21 mouse cellular contexts compared by ENCODE assay signal in the genomic region with DNA sequence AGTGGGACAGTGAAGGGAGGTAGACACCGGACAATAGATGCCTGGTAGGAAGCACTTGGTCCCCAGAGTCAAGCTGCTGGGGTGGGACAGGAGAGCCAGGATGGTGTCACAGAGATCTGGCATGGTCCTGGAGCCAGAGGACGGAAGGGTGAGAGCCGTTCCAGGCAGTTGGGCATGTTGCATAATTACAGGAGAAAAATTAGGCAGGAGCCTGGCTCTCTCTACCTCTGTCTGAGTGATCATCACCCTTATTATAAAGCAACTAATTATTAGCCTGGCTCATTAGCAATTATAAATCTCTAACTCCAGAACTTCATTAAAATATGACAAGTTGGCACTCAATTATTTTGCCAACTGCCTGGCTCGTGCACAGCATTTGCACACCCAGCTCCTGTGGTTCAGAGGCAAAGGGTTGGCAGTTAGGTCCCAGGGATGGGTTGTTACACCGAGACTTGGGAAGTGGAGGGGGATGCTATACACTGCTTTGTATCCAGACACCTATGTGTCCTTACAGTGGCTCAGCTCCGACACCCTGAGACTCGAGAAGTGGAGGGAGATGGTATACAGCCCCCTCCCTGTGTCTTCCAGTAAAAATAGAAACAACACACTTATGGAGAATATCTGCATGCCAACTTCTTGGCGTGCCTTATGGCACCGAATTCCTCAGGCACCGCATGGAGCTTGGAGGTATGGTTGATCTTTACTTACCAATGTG.
"Had no signal": no experiment of that assay in that cellular context is flagged by ENCODE, and none has a peak within 500 bp of the region (broad histone marks: within the 10 kb centered on the region; RNA-seq: fewer than 3 reads in every experiment).

No protein-coding gene starts in this region.

- H3K27ac ChIP-seq: kidney, postnatal 0 days; limb, embryonic 10.5 days; limb, embryonic 13.5 days; liver, embryonic 12.5 days; liver, embryonic 15.5 days; lung, embryonic 15.5 days; midbrain, embryonic 10.5 days; midbrain, embryonic 13.5 days; neural tube, embryonic 13.5 days had no signal

- H3K27me3 ChIP-seq: limb, embryonic 13.5 days; liver, embryonic 15.5 days; midbrain, embryonic 13.5 days; neural tube, embryonic 13.5 days had no signal

- H3K4me1 ChIP-seq: liver, embryonic 12.5 days; liver, embryonic 15.5 days; lung, embryonic 15.5 days; megakaryocyte, embryonic 14.5 days; midbrain, embryonic 10.5 days; midbrain, embryonic 13.5 days; neural tube, embryonic 13.5 days had no signal

- ATAC-seq: liver, embryonic 12.5 days; midbrain, embryonic 13.5 days; midbrain, embryonic 16.5 days had no signal

- H3K4me2 ChIP-seq: limb, embryonic 13.5 days; liver, embryonic 12.5 days; liver, embryonic 15.5 days; lung, embryonic 15.5 days; midbrain, embryonic 13.5 days; neural tube, embryonic 13.5 days had no signal

- H3K4me3 ChIP-seq: limb, embryonic 10.5 days; limb, embryonic 13.5 days; liver, embryonic 12.5 days; liver, embryonic 15.5 days; lung, embryonic 15.5 days; megakaryocyte, embryonic 14.5 days; midbrain, embryonic 10.5 days; midbrain, embryonic 13.5 days; myocyte; neural tube, embryonic 13.5 days had no signal

- H3K9me3 ChIP-seq: limb, embryonic 10.5 days; limb, embryonic 13.5 days; liver, embryonic 12.5 days; liver, embryonic 15.5 days; lung, embryonic 15.5 days; megakaryocyte, embryonic 14.5 days; midbrain, embryonic 10.5 days; midbrain, embryonic 13.5 days; neural tube, embryonic 13.5 days had no signal

- H3K36me3 ChIP-seq: limb, embryonic 10.5 days; limb, embryonic 13.5 days; liver, embryonic 12.5 days; liver, embryonic 15.5 days; lung, embryonic 15.5 days; midbrain, embryonic 10.5 days; midbrain, embryonic 13.5 days; neural tube, embryonic 13.5 days had no signal

- DNase-seq: kidney, postnatal 25 days; layer of hippocampus, postnatal 36 days; liver; lung, adult 18-20 months; lung, postnatal 10 days; lung, postnatal 36 days; retina, postnatal 1 day; thymus, adult 18-20 months; thymus, postnatal 36 days had no signal

- H3K9ac ChIP-seq: limb, embryonic 13.5 days; liver, embryonic 12.5 days; liver, embryonic 15.5 days; lung, embryonic 15.5 days; midbrain, embryonic 13.5 days; neural tube, embryonic 13.5 days had no signal
